Mouse (Mus musculus): ENCODE results near the gene Sh2d6. TPM values are rescaled to one million over a fixed set of nuclear protein-coding genes. Genes with fewer than 3 reads are reported as not detected.

Sh2d6 gene
- polyA plus RNA-seq, 1 experiment: 0.09 TPM

DNA sequence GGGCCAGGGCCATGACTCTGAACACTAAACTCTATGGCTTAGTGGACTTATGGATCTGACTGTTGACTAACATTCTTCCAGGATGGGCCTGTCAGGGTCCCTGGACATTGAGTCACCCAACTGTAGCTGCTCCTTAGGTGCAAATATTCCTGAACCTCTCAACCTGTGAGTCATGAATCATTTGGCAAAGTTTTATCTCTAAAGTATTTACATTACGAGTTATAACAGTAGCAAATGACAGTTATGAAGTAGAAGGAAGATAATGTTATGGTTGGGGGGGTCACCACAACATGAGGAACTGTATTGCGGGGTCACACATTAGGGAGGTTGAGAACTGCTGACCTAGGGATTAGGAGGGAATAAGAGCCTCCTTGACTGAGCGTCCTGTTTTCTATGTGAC is 26.4 kb upstream of the Sh2d6 start:
- H3K36me3 ChIP-seq (ENCODE audit: control insufficient read depth, insufficient read depth, low read length): no peaks in the 10 kb centered on the region
- DNase-seq: no peak
- H3K4me1 ChIP-seq (ENCODE audit: control insufficient read depth, insufficient read depth, low read length): peaks cover 18% of the 10 kb centered on the region; the same call in 1 of the 2 replicates
- 89% methylated on average over 3 of the region's 3 CpGs for WGBS
- TF ChIP-seq POLR2A (IDR thresholded peaks at IDR 0.05; ENCODE audit: low read depth, low read length) (no peak), CTCF (conservative IDR thresholded peaks at IDR 0.05; ENCODE audit: insufficient read depth, insufficient read length, low read depth, low read length) (no peak)
- no peak overlapping the region for H3K27ac ChIP-seq (ENCODE audit: insufficient read depth, low read depth, low read length)
- H3K27me3 ChIP-seq (replicated peaks; ENCODE audit: control insufficient read depth, insufficient read depth, low read length): no peaks in the 10 kb centered on the region
- H3K4me3 ChIP-seq (ENCODE audit: insufficient read depth, low read depth, low read length): no peak overlapping the region

DNA sequence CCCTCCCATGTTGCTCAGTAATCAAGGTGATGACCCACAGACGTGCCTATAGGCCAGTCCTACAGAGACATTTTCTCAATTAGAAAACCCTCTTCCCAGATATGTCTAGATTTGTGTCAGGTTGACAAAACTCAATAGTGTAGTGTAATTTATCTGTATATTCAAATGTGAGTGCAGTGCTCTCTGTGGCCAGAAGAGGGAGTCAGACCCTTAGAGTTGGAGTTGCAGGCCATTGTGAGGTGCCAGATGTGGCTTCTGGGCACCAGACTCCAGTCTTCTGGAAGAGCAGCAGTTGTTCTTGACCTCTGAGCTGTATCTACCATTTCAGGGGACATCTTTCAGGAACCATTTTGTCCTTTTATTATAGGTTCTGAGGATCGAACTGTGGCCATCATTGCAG is 25.6 kb upstream of the Sh2d6 start:
- H3K27ac ChIP-seq (ENCODE audit: insufficient read depth, low read depth, low read length): no peak overlapping the region
- H3K36me3 ChIP-seq (ENCODE audit: control insufficient read depth, insufficient read depth, low read length): no peaks in the 10 kb centered on the region
- H3K27me3 ChIP-seq (replicated peaks; ENCODE audit: control insufficient read depth, insufficient read depth, low read length): no peaks in the 10 kb centered on the region
- no peak overlapping the region for H3K4me3 ChIP-seq (ENCODE audit: insufficient read depth, low read depth, low read length)
- peaks cover 21% of the 10 kb centered on the region; the same call in 1 of the 2 replicates for H3K4me1 ChIP-seq (ENCODE audit: control insufficient read depth, insufficient read depth, low read length)
- TF ChIP-seq POLR2A (IDR thresholded peaks at IDR 0.05; ENCODE audit: low read depth, low read length) (no peak), CTCF (conservative IDR thresholded peaks at IDR 0.05; ENCODE audit: insufficient read depth, insufficient read length, low read depth, low read length) (0 out of 2 replicates have a peak, but pooled peaks have one; percentile 12)
- no peak for DNase-seq
- 98% methylated on average over 2 of the region's 2 CpGs for WGBS

DNA sequence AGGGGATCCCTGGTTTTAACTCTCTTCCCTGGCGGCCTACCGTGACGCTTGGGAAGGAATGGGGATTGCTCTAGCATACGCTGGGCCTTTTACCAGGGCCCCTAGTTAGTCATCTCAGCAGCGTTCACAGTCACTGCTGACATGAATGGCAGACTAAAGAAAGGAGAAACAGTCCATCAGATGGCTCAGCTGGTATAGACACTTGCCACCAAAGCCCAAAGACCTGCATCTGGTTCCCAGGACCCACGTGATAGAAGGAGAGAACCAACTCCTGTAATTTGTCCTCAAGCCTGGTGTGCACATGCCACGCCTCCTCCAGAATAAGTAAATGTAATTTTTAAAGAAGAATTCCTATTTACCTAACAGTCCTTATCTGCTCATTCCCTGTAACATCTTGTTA is 23.9 kb upstream of the Sh2d6 start:
- Histone ChIP-seq H3K36me3 (ENCODE audit: control insufficient read depth, insufficient read depth, low read length) (no peaks in the 10 kb centered on the region), H3K4me3 (ENCODE audit: insufficient read depth, low read depth, low read length) (no peak overlapping the region), H3K27me3 (replicated peaks; ENCODE audit: control insufficient read depth, insufficient read depth, low read length) (no peaks in the 10 kb centered on the region), H3K27ac (ENCODE audit: insufficient read depth, low read depth, low read length) (no peak overlapping the region), H3K4me1 (ENCODE audit: control insufficient read depth, insufficient read depth, low read length) (peaks cover 18% of the 10 kb centered on the region; the same call in 1 of the 2 replicates)
- 71% methylated on average over 7 of the region's 7 CpGs for WGBS
- TF ChIP-seq POLR2A (IDR thresholded peaks at IDR 0.05; ENCODE audit: low read depth, low read length) (no peak), CTCF (conservative IDR thresholded peaks at IDR 0.05; ENCODE audit: insufficient read depth, insufficient read length, low read depth, low read length) (no peak)
- DNase-seq: no peak

DNA sequence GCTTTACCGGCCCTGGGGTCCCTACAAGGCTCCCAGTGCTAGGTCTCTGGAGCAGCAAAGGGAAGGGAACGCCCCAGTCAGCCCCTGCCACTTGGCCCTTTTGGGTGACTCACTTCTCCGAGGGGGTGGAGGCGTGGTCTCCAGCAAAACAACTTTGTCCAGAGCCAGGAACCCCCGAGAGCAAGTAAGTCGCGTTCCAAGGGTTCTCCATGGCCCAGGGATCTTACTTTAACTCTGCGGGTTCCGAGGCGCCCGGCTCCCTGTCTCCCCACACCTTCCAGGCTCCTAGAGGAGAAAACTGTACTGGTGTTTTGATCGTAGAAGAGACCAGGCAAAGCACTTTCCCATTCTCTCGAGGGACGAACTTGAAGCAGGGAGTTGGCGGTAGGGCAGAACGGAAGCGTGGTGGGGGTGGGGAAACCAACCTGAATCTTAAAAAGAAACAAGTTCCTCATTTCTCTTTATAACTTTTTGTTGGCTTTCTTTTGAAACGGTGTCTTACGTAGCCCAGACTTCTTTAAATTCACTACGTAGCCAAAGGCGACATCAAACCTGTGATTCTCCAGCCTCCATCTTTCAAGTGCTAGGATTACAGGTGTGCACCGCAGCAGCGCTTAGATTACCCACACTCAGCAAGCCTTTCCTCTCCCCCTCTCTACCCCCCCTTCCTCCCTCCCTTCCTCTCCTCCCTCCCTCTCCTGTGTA is 22.9 kb upstream of the Sh2d6 start, which contains the start of gene Capg:
TSS of gene Capg (plus strand) at position 109 of the 705 bp plus-strand sequence.
- DNase-seq: peak; percentile 63
- 12% methylated on average over 23 of the region's 23 CpGs for WGBS
- no peaks in the 10 kb centered on the region for H3K36me3 ChIP-seq (ENCODE audit: control insufficient read depth, insufficient read depth, low read length)
- peak within 1 kb of the TSS; percentile 51 for H3K4me3 ChIP-seq (ENCODE audit: insufficient read depth, low read depth, low read length)
- peak within 1 kb of the TSS; percentile 76 for H3K27ac ChIP-seq (ENCODE audit: insufficient read depth, low read depth, low read length)
- TF ChIP-seq POLR2A (IDR thresholded peaks at IDR 0.05; ENCODE audit: low read depth, low read length) (no peak), CTCF (conservative IDR thresholded peaks at IDR 0.05; ENCODE audit: insufficient read depth, insufficient read length, low read depth, low read length) (no peak)
- peaks cover 18% of the 10 kb centered on the region; the same call in 1 of the 2 replicates for H3K4me1 ChIP-seq (ENCODE audit: control insufficient read depth, insufficient read depth, low read length)
- no peaks in the 10 kb centered on the region for H3K27me3 ChIP-seq (replicated peaks; ENCODE audit: control insufficient read depth, insufficient read depth, low read length)

DNA sequence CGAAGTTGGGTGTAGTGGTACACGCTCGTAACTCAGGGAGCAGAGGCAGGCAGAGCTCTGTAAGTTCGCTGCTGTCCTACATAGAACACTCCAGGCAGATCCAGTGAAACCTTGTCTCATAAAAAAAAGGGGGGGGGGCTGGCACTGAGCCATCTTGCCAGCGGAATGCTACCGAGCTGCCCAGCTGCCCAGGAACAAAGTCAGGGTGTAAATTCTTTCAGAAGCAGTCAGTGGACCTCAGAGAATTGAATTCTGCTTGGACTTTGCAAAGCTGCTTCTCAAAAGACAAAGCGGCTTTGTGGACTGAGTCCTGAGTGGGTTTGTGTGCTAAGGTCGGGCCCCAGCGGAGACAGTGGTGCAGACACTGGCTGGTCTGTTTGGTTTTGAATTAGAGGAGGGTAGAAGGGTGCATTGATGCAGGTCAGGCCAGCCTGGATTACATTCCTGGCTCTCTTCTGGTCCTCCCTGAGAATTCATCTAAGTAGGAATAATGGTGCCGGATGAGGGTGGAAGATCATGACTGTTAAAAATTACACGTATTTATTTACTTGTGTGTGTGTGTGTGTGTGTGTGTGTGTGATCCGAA is 21.9 kb upstream of the Sh2d6 start:
- Histone ChIP-seq H3K27ac (ENCODE audit: insufficient read depth, low read depth, low read length) (peak overlapping the region; percentile 76), H3K27me3 (replicated peaks; ENCODE audit: control insufficient read depth, insufficient read depth, low read length) (no peaks in the 10 kb centered on the region), H3K4me3 (ENCODE audit: insufficient read depth, low read depth, low read length) (no peak overlapping the region), H3K36me3 (ENCODE audit: control insufficient read depth, insufficient read depth, low read length) (no peaks in the 10 kb centered on the region), H3K4me1 (ENCODE audit: control insufficient read depth, insufficient read depth, low read length) (peaks cover 14% of the 10 kb centered on the region; the same call in 1 of the 2 replicates)
- TF ChIP-seq POLR2A (IDR thresholded peaks at IDR 0.05; ENCODE audit: low read depth, low read length) (no peak), CTCF (conservative IDR thresholded peaks at IDR 0.05; ENCODE audit: insufficient read depth, insufficient read length, low read depth, low read length) (no peak)
- peak; percentile 53 for DNase-seq
- 49% methylated on average over 12 of the region's 12 CpGs for WGBS

DNA sequence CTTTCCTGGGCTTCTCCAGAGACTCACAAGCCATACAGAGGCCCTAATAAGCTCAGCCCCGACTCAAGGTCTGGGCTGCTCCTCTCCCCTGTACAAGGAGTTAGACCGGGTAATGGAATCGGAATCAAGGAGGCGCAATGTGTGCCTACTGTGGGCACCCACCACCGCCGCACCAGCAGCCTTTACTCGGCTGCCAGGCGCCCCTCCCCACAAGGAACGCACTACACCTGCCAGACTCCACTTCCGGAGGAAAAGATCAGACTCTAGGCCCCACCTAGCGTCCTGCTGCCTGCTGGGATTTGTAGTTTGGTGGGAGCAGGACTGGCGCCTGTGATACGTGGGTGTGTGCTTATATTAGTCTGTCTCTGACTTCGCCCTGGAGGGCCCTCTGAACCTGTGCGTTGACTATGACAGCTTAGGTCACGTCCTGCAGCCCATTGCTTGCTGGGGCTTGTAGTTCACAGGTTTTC is 17.1 kb upstream of the Sh2d6 start:
- WGBS: 5% methylated on average over 16 of the region's 16 CpGs
- TF ChIP-seq POLR2A (IDR thresholded peaks at IDR 0.05; ENCODE audit: low read depth, low read length): peak; percentile 56
- no peak for TF ChIP-seq CTCF (conservative IDR thresholded peaks at IDR 0.05; ENCODE audit: insufficient read depth, insufficient read length, low read depth, low read length)
- peak; percentile 95 for DNase-seq

DNA sequence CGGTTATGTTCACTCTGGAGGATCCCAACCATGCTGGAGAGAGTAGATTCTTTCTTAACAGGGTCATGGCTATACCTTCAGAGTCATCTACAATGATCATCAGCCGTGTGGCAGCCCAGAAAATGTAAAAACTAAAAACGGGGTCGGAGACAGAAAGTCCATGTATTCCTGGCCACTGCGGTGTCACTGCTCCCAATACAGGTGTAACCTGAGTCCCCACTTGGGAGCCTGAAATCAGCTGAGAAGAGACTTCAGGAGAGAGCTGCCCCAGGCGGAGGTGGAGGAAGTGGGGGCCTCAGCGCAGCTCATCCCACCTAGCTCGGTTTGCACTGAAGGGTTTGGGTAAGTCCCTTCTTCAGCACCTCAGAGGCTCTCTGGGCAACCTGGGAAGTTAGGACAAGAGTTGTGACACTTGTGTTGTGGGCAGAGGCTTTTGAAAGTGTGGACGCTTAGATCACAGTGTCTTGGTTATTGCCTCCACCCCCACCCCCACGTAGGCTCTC is 16.5 kb upstream of the Sh2d6 start:
- Histone ChIP-seq H3K4me3 (ENCODE audit: insufficient read depth, low read depth, low read length) (peak overlapping the region; percentile 69), H3K36me3 (ENCODE audit: control insufficient read depth, insufficient read depth, low read length) (no peaks in the 10 kb centered on the region), H3K4me1 (ENCODE audit: control insufficient read depth, insufficient read depth, low read length) (peaks cover 9% of the 10 kb centered on the region; the same call in 1 of the 2 replicates), H3K27ac (ENCODE audit: insufficient read depth, low read depth, low read length) (peak overlapping the region; percentile 72), H3K27me3 (replicated peaks; ENCODE audit: control insufficient read depth, insufficient read depth, low read length) (no peaks in the 10 kb centered on the region)
- WGBS: 51% methylated on average over 10 of the region's 10 CpGs
- no peak for TF ChIP-seq CTCF (conservative IDR thresholded peaks at IDR 0.05; ENCODE audit: insufficient read depth, insufficient read length, low read depth, low read length)
- TF ChIP-seq POLR2A (IDR thresholded peaks at IDR 0.05; ENCODE audit: low read depth, low read length): no peak
- no peak for DNase-seq

More for the DNA sequence above, 17.1 kb upstream of the Sh2d6 start:
- H3K27me3 ChIP-seq (replicated peaks; ENCODE audit: control insufficient read depth, insufficient read depth, low read length): no peaks in the 10 kb centered on the region
- no peaks in the 10 kb centered on the region for H3K36me3 ChIP-seq (ENCODE audit: control insufficient read depth, insufficient read depth, low read length)
- peak overlapping the region; percentile 69 for H3K4me3 ChIP-seq (ENCODE audit: insufficient read depth, low read depth, low read length)
- peaks cover 14% of the 10 kb centered on the region; the same call in 1 of the 2 replicates for H3K4me1 ChIP-seq (ENCODE audit: control insufficient read depth, insufficient read depth, low read length)
- peak overlapping the region; percentile 72 for H3K27ac ChIP-seq (ENCODE audit: insufficient read depth, low read depth, low read length)

All from kidney, adult 2 months (tissue).